Mouse (Mus musculus) gastrocnemius, postnatal 36 days (tissue): Measurements from ENCODE around the gene Cnmd. TPM values are rescaled to one million over a fixed set of nuclear protein-coding genes. Genes with fewer than 3 reads are reported as not detected.

Source experiments
- total RNA-seq, 2 experiments: library from RNA; stranded (reverse); gene quantifications; 2 replicates each; pipeline ENCODE4 v1.2.3; 2021

Cnmd gene
- total RNA-seq, 2 experiments from 2014 or later = 0.17 to 0.66 TPM

Other genes starting within 250 kb of the Cnmd start
- 1 to 10 TPM; 4.3 to 6.2 TPM for gene Kbtbd7, start 235.7 kb downstream of the Cnmd start, total RNA-seq
- under 1 TPM in 1 of 2 experiments, not detected in 1; 0.15 TPM for gene Kbtbd6, start 210.3 kb downstream of the Cnmd start, total RNA-seq
- gene Elf1, start 181.0 kb downstream of the Cnmd start, total RNA-seq = 1 to 10 TPM; 4.8 to 4.9 TPM
- 10 to 100 TPM; 16.0 to 19.9 TPM for gene Wbp4, start 180.7 kb downstream of the Cnmd start, total RNA-seq
- 10 to 100 TPM; 68.2 to 95.4 TPM for gene Sugt1, start 74.5 kb downstream of the Cnmd start, total RNA-seq
- gene Pcdh8, start 109.1 kb upstream of the Cnmd start, total RNA-seq = not detected